Mouse (Mus musculus) gastrocnemius, adult 2 months (tissue): ENCODE results near the gene Madd. TPM values are rescaled to one million over a fixed set of nuclear protein-coding genes. Genes with fewer than 3 reads are reported as not detected.

Experiments
- DNase-seq: peaks from one replicate; pipeline ENCODE4 v3.0.0; 2022
- H3K27ac ChIP-seq: fragments of 200-600 bp; 2 replicates; pipeline ENCODE4 v1.8.1; 2022; ENCODE audit warnings: mild to moderate bottlenecking
- H3K4me3 ChIP-seq: fragments of 200-600 bp; 2 replicates; pipeline ENCODE4 v1.8.1; 2022; ENCODE audit warnings: mild to moderate bottlenecking, moderate library complexity
- CTCF ChIP-seq: fragments of 200-600 bp; IDR thresholded peaks from 2 replicates; pipeline ENCODE4 v1.8.1; 2022; ENCODE audit warnings: antibody characterized with exemption, mild to moderate bottlenecking, moderate library complexity
- intact Hi-C: fragments of 180-260 bp; cut with DNase I; formaldehyde crosslinking; loops from one replicate; pipeline ENCODE4 v1.15.1; 2025
- total RNA-seq, 2 experiments: library from RNA; stranded (reverse); gene quantifications; 2 replicates each; pipeline ENCODE4 v1.2.3; 2021

Madd gene
- total RNA-seq, 2 experiments from 2014 or later: 2.9 to 4.0 TPM

DNA sequence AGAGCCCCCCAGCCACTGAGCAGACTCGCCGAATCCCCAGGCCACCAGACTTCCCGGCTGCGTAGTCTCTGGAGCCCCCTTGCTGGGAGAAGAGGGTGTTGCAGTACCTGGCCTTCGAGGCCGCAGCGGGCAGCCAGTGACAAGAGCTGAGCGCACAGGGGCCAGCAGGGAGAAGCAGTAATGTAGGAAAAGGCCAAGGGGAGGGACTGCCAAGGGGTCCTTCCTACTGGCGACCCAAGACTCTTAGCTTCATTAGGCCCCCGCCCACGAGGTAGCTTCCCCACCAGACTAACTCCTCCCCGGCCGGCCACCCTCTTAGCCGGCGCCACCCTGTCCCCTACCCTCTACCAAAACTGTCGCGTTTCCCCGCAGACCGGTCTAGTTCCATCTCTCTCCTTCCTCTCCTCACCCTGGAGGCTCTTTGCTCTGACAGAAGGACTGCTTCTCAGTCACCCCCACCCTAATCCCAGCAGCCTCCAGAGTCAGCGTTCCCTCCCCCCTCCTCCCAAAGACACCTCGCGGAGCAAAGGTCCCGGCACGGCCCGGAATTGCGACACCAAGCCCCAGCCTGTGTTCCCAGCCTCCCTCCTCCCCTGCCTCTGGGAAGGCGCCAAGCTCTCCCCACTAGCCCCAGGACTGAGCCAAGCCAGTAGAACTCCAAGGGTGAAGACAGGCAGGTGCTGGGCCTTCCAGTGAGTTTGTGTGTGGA, 11.1 kb upstream of the Madd start:
- DNase-seq: peak; percentile 96
- peak overlapping the region; percentile 86 for H3K4me3 ChIP-seq
- intact Hi-C loops: loop anchor here (1.0 kb wide), 1 partner anchor 79 kb away; no protein-coding TSS in a partner anchor

DNA sequence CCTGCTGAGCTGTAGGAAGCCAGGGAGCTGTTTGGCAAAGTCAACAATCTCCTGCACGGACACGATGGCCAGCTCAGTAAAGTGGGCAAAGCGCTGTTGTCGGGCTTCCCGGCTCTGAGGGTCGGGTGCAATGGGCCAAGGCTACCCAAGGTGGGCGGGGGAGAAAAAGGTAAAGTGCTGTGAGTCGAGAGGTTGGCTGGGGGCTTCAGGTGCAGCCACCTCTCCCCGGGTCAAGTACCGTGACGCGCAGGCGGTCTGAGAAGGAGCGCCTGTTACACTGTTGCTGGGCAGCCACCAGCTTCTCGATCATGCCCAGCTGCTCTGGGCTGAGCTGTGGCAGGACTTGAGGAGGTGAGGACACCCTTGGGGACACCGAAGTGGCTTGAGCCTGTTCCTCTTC, 6.9 kb upstream of the Madd start:
- Histone ChIP-seq H3K4me3 (no peak overlapping the region), H3K27ac (no peak overlapping the region)
- intact Hi-C loops: no loop called here
- DNase-seq: no peak
- TF ChIP-seq CTCF: no peak

More for the DNA sequence above, 11.1 kb upstream of the Madd start:
- peak; percentile 92; the same call in 1 of the 2 replicates for TF ChIP-seq CTCF
- peak overlapping the region; percentile 94 for H3K27ac ChIP-seq

- Histone ChIP-seq H3K27ac (no peak overlapping the region), H3K4me3 (no peak overlapping the region)
- intact Hi-C loops: no loop called here
- TF ChIP-seq CTCF: no peak
- no peak for DNase-seq
Measured at GRCm38 (mm10) chr2:91187431-91187830, 3.8 kb upstream of the Madd start.

DNA sequence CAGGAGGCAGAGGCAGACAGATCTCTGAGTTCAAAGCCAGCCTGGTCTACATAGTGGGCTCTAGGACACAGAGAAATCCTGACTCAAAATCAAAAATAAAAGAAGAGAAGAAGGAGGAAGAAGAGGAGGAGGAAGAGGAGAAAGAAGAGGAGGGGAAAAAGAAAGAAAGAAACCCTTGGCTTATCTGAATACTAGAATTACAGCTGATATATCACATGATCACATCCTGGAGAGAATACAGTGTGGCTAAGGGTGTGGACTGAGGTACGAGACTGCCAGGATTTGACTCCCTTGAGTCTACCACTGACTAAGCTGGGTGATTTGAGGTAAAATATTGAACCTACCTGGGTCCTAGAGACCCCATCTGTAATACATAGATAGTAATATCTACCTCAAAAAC, 2.6 kb upstream of the Madd start:
- no peak for TF ChIP-seq CTCF
- intact Hi-C loops: no loop called here
- DNase-seq: no peak
- H3K27ac ChIP-seq: no peak overlapping the region
- H3K4me3 ChIP-seq: no peak overlapping the region

DNA sequence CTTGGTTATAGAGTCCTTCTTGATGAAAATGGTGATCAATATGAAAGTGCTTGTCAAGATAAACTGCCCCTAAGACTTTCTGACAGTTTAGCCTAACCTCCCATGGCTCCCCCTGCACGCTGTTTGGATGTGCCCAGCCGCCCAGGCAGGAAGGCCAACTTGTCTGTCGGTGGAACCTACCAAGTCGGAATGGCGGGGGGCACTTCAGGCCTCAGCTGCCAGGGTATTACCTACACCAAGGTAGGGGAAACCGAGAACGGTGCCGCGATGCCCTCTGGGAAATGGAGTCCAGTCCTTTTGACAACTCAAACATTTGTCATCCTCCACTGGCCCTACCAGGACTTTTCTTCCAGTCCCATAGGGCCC, 506 bp downstream of the Madd start:
- Histone ChIP-seq H3K27ac (peak overlapping the region; percentile 76), H3K4me3 (peak overlapping the region; percentile 90)
- intact Hi-C loops: no loop called here
- TF ChIP-seq CTCF: no peak
- DNase-seq: peak; percentile 91

DNA sequence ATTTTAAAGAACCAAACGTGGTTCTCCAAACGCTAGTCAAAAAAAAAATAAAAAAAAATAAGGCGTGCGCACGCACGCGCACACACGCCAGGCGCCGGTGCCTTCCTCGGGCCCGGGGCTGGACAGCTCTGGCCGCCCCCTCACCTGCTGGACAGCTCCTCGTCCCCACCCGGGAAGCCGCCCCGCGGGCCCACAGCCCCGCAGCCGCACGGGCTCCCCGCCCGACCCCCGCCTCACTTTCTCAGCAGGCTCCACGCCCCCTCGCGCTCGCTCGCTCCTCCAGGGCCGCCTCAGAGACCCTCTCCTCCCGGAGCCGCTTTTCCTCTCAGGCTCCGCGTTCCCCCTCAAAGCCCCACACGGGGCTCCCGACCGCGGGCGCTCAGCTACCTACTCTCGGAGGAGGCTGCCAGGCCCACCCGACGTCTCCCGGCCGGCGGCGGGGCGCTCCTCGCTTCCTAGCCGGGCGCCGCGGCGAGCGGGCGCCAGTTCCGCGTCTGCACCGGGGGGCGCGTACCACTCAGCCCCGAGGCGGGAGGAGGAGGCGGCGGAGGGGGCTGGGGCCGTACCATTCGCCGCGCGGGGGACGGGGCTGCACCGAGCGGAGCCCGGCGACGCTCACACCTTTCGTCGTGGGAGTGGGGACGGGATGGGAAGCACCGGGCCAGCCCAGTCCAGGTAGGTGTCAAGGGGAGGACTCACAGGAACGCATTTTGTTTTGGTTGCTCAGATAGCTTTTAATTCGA, 1.1 kb downstream of the Madd start:
- intact Hi-C loops: no loop called here
- Histone ChIP-seq H3K4me3 (peak overlapping the region; percentile 90), H3K27ac (peak overlapping the region; percentile 76)
- DNase-seq: peak; percentile 71
- TF ChIP-seq CTCF: no peak

- no peak for DNase-seq
- Histone ChIP-seq H3K27ac (no peak overlapping the region; the same call in 1 of the 2 replicates), H3K4me3 (peak overlapping the region; percentile 90)
- intact Hi-C loops: no loop called here
- TF ChIP-seq CTCF: no peak
Measured at GRCm38 (mm10) chr2:91182016-91182404, 1.6 kb downstream of the Madd start.

DNA sequence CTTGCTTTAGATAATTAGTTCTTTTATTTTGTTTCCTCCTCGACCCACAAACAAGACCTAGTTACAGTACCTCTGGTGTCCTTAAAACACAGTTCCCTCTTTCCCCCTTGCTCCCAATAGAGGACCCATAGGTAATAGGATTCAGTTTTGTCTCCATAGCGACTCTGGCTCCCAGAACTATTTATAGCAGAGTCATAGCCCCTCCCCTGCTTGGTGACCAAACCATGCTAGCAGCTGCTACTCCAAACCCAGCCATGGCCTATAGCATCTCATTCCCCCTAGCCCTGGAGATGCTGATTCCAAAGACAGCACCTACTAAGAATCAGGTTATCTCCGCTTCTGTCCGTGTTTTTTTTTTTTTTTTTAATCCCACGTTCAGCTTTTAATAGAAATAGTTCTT, 2.9 kb downstream of the Madd start:
- H3K27ac ChIP-seq: no peak overlapping the region
- TF ChIP-seq CTCF: no peak
- DNase-seq: no peak
- intact Hi-C loops: no loop called here
- no peak overlapping the region for H3K4me3 ChIP-seq

- DNase-seq: no peak
- intact Hi-C loops: no loop called here
- H3K27ac ChIP-seq: no peak overlapping the region
- TF ChIP-seq CTCF: no peak
- no peak overlapping the region for H3K4me3 ChIP-seq
Measured at GRCm38 (mm10) chr2:91179825-91180224, 3.8 kb downstream of the Madd start.

GRCm38 (mm10) chr2:91176234-91176633, 7.4 kb downstream of the Madd start:
- Histone ChIP-seq H3K4me3 (no peak overlapping the region), H3K27ac (no peak overlapping the region)
- no peak for DNase-seq
- intact Hi-C loops: no loop called here
- no peak for TF ChIP-seq CTCF

- no peak overlapping the region for H3K27ac ChIP-seq
- TF ChIP-seq CTCF: no peak
- DNase-seq: no peak
- intact Hi-C loops: no loop called here
- no peak overlapping the region for H3K4me3 ChIP-seq
Measured at GRCm38 (mm10) chr2:91175490-91175889, 8.1 kb downstream of the Madd start.

- H3K4me3 ChIP-seq: no peak overlapping the region
- no peak for DNase-seq
- intact Hi-C loops: no loop called here
- TF ChIP-seq CTCF: no peak
- H3K27ac ChIP-seq: no peak overlapping the region
Measured at GRCm38 (mm10) chr2:91169587-91170322, 13.9 kb downstream of the Madd start.

DNA sequence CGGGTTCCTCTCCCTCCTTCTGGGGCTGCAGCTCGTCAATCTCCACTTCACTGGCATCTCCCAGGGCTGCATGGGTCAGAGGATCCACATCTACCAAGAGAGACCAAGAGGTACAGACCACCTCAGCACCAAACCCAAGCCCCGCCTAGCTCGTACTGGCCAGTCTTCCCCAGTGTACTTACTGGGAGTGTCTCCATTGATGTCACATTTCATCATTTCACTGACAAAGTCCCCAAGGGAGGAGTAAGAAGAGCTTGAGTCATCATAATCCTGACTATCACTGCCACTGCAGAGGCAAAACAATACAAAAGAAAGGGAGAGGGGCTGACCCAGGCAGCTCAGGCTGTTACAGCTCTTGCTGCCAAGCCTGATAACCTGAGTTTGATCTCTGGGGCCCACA, 16.0 kb downstream of the Madd start:
- Histone ChIP-seq H3K27ac (no peak overlapping the region), H3K4me3 (no peak overlapping the region)
- intact Hi-C loops: no loop called here
- no peak for DNase-seq
- TF ChIP-seq CTCF: no peak
